Mouse (Mus musculus): ENCODE results near the gene Dntt. TPM values are rescaled to one million over a fixed set of nuclear protein-coding genes. Genes with fewer than 3 reads are reported as not detected.

Gene Dntt
- total and polyA plus RNA-seq, 2 experiments from 2014 or later = 0.10 to 0.23 TPM

DNA sequence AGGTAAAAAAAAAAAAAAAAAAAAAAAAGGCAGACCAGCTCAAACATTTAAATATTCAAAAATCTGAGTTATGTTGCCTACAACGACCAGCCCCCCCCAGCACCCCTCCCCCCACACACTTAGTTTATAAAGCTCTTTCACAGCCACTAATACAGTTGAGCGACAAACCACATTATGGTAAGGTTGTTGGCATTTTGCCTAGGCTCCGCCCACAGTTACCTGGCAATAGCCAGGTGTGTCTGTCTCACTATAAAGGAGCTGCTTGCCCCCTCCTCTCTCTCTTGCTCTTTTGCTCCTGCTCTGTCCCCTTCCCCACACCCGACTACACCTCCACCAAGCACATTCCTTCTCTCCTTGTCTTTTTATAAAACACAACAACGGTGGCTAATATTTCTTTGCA, 17.4 kb upstream of the Dntt start:
- H3K36me3 ChIP-seq (ENCODE audit: insufficient read depth) = no peaks in the 10 kb centered on the region
- H3K4me3 ChIP-seq (ENCODE audit: low read depth, low read length) = no peak overlapping the region
- ATAC-seq (no peak), DNase-seq (no peak)
- no peaks in the 10 kb centered on the region for H3K4me1 ChIP-seq (ENCODE audit: insufficient read depth)
- no peak for TF ChIP-seq CTCF (IDR thresholded peaks at IDR 0.05; ENCODE audit: low read depth)
- no peak overlapping the region for H3K4me2 ChIP-seq (ENCODE audit: low read depth)
- H3K9ac ChIP-seq = no peak overlapping the region
- H3K9me3 ChIP-seq (ENCODE audit: low read length) = no peaks in the 10 kb centered on the region
- 28% methylated on average over 5 of the region's 5 CpGs for WGBS
- no peaks in the 10 kb centered on the region for H3K27me3 ChIP-seq (ENCODE audit: insufficient read depth, low read length)
- H3K27ac ChIP-seq (ENCODE audit: low read depth, low read length) = no peak overlapping the region

DNA sequence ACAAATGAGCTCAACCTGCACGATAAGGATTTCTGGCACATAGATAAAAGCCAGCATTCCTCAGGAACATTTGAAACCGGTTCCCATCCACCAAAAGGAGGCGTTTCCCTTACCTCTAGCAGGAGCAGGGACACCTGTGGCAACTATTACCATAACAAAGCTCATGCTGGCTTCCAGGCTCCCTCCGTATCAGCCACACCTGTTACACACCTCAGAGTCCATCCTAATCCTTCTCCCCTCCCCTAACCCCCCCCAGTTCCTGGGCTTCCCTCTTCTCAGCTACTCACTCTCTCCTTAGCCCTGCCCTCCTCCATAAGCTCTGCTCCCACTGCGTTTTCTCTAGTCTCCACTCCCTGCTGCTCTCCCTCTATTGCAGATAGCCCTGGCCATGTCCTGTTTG, 15.5 kb upstream of the Dntt start:
- ATAC-seq = no peak
- Histone ChIP-seq H3K4me2 (ENCODE audit: low read depth) (no peak overlapping the region), H3K27me3 (ENCODE audit: insufficient read depth, low read length) (no peaks in the 10 kb centered on the region), H3K9ac (no peak overlapping the region), H3K4me3 (ENCODE audit: low read depth, low read length) (no peak overlapping the region), H3K4me1 (ENCODE audit: insufficient read depth) (no peaks in the 10 kb centered on the region), H3K9me3 (ENCODE audit: low read length) (no peaks in the 10 kb centered on the region), H3K27ac (ENCODE audit: low read depth, low read length) (no peak overlapping the region), H3K36me3 (ENCODE audit: insufficient read depth) (no peaks in the 10 kb centered on the region)
- WGBS = 5% methylated on average over 5 of the region's 5 CpGs
- TF ChIP-seq CTCF (IDR thresholded peaks at IDR 0.05; ENCODE audit: low read depth) = no peak
- no peak for DNase-seq

DNA sequence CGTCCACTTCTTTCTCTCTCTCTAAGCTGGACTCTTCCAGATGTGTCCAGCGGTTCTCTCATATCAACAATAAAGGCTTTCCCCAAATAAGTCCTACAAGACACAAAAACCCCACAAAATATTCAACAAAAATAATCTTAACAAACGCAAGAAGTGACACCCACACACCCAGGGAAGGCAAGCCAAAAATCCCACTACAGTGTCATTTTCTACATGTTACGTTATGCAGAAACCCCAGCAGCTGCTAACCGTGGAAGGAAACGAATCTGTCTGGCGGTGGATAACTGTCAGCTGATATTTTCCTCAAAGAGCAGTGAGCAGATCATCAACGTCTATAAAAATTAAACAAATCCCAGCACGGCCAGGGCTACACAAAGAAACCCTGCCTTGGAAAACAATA, 15.1 kb upstream of the Dntt start:
- TF ChIP-seq CTCF (IDR thresholded peaks at IDR 0.05; ENCODE audit: low read depth) = no peak
- no peaks in the 10 kb centered on the region for H3K36me3 ChIP-seq (ENCODE audit: insufficient read depth)
- H3K9me3 ChIP-seq (ENCODE audit: low read length) = no peaks in the 10 kb centered on the region
- no peak overlapping the region for H3K4me3 ChIP-seq (ENCODE audit: low read depth, low read length)
- no peak overlapping the region for H3K4me2 ChIP-seq (ENCODE audit: low read depth)
- no peaks in the 10 kb centered on the region for H3K4me1 ChIP-seq (ENCODE audit: insufficient read depth)
- H3K9ac ChIP-seq = no peak overlapping the region
- DNase-seq (no peak), ATAC-seq (no peak)
- no peak overlapping the region for H3K27ac ChIP-seq (ENCODE audit: low read depth, low read length)
- H3K27me3 ChIP-seq (ENCODE audit: insufficient read depth, low read length) = no peaks in the 10 kb centered on the region
- WGBS = 21% methylated on average over 9 of the region's 9 CpGs

DNA sequence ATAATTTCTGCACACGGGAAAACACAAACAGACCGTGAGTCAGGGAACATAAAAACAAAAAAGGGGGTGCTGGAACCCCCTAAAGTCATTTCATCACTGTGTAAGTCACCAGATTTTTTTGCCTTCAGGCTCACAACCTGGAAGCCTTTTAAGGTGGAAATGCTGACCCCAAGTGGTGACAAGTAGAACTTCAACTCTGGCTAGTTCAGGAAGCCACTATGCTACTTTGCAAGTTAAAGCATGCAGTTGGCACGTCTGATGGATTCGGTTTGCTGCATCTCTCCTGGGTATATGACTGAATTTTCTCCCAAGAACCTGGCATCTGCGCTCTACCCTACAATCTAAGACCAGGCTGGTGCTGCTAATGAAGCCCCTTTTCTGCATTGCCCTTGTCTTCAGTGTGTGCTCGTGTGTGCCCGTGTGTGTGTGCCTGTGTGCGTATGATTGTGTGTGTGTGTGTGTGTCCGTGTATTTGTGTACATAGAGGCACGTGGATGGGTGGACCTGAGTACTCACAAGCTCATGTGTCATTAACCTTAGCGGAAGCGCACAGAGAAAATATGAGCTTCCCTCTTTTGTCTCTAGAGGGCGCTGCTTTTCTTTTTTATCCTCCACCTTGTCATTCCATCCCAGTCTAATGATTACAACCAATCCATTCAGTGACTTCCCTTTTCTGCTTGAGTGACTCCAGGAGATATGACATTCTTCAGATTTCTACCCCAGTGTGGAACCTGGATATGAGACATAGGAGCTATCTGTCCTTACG, 12.9 kb upstream of the Dntt start:
- no peaks in the 10 kb centered on the region for H3K9me3 ChIP-seq (ENCODE audit: low read length)
- H3K4me2 ChIP-seq (ENCODE audit: low read depth) = peak overlapping the region; percentile 40
- peak; percentile 80 for TF ChIP-seq CTCF (IDR thresholded peaks at IDR 0.05; ENCODE audit: low read depth)
- WGBS = 17% methylated on average over 14 of the region's 14 CpGs
- peak; percentile 77 for ATAC-seq
- no peaks in the 10 kb centered on the region for H3K27me3 ChIP-seq (ENCODE audit: insufficient read depth, low read length)
- DNase-seq = peak; percentile 87
- H3K27ac ChIP-seq (ENCODE audit: low read depth, low read length) = no peak overlapping the region
- H3K4me1 ChIP-seq (ENCODE audit: insufficient read depth) = no peaks in the 10 kb centered on the region
- no peak overlapping the region for H3K4me3 ChIP-seq (ENCODE audit: low read depth, low read length)
- H3K9ac ChIP-seq = no peak overlapping the region
- no peaks in the 10 kb centered on the region for H3K36me3 ChIP-seq (ENCODE audit: insufficient read depth)

DNA sequence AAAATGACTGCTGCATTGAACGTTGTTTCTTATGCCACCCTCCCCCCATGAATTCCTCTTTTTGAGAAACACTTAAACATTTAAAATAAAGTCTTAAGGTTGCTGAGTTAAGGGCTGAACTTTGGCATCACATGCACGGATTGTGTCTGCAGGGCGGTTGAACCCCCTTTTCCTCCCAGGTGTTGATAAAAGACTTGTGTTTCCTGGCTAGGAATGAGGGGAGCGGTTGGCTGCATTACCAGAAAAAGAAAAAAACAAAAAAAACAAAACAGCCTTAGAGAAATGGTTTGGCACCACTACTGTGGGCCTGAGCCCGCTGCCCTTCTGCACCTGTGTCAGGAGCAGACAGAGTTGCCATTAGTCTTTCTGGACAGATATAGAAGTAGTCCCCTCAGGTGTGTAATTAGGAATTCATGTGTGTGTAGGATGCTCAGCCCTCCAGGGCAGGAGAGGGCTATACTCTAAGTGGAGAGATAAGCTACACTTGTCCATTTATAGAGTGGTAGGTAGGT, 9.9 kb upstream of the Dntt start:
- no peaks in the 10 kb centered on the region for H3K9me3 ChIP-seq (ENCODE audit: low read length)
- WGBS = 72% methylated on average over 5 of the region's 5 CpGs
- H3K4me1 ChIP-seq (ENCODE audit: insufficient read depth) = no peaks in the 10 kb centered on the region
- H3K27me3 ChIP-seq (ENCODE audit: insufficient read depth, low read length) = no peaks in the 10 kb centered on the region
- H3K4me3 ChIP-seq (ENCODE audit: low read depth, low read length) = no peak overlapping the region
- H3K27ac ChIP-seq (ENCODE audit: low read depth, low read length) = no peak overlapping the region
- no peaks in the 10 kb centered on the region for H3K36me3 ChIP-seq (ENCODE audit: insufficient read depth)
- no peak overlapping the region for H3K9ac ChIP-seq
- no peak for TF ChIP-seq CTCF (IDR thresholded peaks at IDR 0.05; ENCODE audit: low read depth)
- DNase-seq (no peak), ATAC-seq (no peak)
- H3K4me2 ChIP-seq (ENCODE audit: low read depth) = no peak overlapping the region

DNA sequence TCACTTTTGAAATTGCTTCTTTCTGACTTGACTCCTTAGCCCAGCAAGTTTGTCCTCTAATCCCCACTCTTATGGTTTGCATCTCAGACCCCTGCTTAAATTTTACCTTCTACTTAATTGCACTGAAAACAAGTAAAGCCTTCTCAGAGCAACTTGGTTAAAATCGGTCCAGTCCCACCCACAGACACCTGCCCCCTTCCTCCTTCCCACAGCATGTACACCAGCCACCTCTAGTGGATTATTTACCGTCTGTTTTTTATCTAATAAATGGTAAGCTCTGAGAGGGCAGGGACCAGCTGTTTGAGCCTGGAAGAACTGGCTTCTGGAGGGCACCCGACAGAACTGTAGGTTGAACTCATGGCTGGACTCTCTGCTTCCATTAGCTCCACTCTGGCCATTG, 8.5 kb upstream of the Dntt start:
- H3K36me3 ChIP-seq (ENCODE audit: insufficient read depth) = no peaks in the 10 kb centered on the region
- no peak for TF ChIP-seq CTCF (IDR thresholded peaks at IDR 0.05; ENCODE audit: low read depth)
- 72% methylated on average over 3 of the region's 3 CpGs for WGBS

DNA sequence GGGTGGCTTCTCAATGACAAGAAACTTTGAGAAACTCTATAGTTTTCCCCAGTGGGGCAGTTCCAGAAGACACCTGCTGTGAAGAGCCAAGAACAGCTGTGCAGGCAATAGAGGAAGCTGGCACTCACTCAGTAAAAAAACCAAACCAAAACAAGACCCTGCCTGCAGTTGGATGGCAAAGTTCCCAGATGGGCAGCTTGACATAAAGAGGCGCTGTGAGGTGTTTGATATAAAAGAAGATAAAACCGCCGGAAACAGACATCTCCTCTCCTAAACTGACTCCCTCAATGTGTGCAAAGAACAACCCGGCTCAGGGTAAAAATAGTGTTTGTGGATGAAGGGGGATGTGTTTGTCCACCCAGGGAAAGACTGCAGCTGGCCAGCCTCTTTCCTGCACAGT, 6.8 kb upstream of the Dntt start:
- Histone ChIP-seq H3K27ac (ENCODE audit: low read depth, low read length) (no peak overlapping the region), H3K36me3 (ENCODE audit: insufficient read depth) (no peaks in the 10 kb centered on the region)

More for the DNA sequence above, 8.5 kb upstream of the Dntt start:
- H3K4me1 ChIP-seq (ENCODE audit: insufficient read depth) = no peaks in the 10 kb centered on the region
- H3K4me2 ChIP-seq (ENCODE audit: low read depth) = no peak overlapping the region
- no peak overlapping the region for H3K4me3 ChIP-seq (ENCODE audit: low read depth, low read length)
- H3K9ac ChIP-seq = no peak overlapping the region
- no peak overlapping the region for H3K27ac ChIP-seq (ENCODE audit: low read depth, low read length)
- no peaks in the 10 kb centered on the region for H3K27me3 ChIP-seq (ENCODE audit: insufficient read depth, low read length)
- no peak for DNase-seq
- H3K9me3 ChIP-seq (ENCODE audit: low read length) = no peaks in the 10 kb centered on the region
- ATAC-seq = no peak

More for the DNA sequence above, 6.8 kb upstream of the Dntt start:
- WGBS = 36% methylated on average over 4 of the region's 4 CpGs
- no peaks in the 10 kb centered on the region for H3K4me1 ChIP-seq (ENCODE audit: insufficient read depth)
- no peaks in the 10 kb centered on the region for H3K9me3 ChIP-seq (ENCODE audit: low read length)
- H3K4me3 ChIP-seq (ENCODE audit: low read depth, low read length) = no peak overlapping the region
- no peak overlapping the region for H3K9ac ChIP-seq
- no peak for TF ChIP-seq CTCF (IDR thresholded peaks at IDR 0.05; ENCODE audit: low read depth)
- no peak overlapping the region for H3K4me2 ChIP-seq (ENCODE audit: low read depth)
- peak; percentile 55; the same call in 1 of the 2 replicates for ATAC-seq
- H3K27me3 ChIP-seq (ENCODE audit: insufficient read depth, low read length) = no peaks in the 10 kb centered on the region
- peak; percentile 19 for DNase-seq
